Mouse (Mus musculus) gastrocnemius, adult 2 months (tissue): ENCODE measurements at regions not wholly inside any gene's neighbourhood (a gene's known extent, or its start where the extent isn't known, plus 50 kb on each side); places are given as distances from the start of the nearest gene placed in this dataset.

Source experiments
- DNase-seq: peaks from one replicate; pipeline ENCODE4 v3.0.0; 2022
- H3K27ac ChIP-seq: fragments of 200-600 bp; 2 replicates; pipeline ENCODE4 v1.8.1; 2022; ENCODE audit warnings: mild to moderate bottlenecking
- H3K4me3 ChIP-seq: fragments of 200-600 bp; 2 replicates; pipeline ENCODE4 v1.8.1; 2022; ENCODE audit warnings: mild to moderate bottlenecking, moderate library complexity
- CTCF ChIP-seq: fragments of 200-600 bp; IDR thresholded peaks from 2 replicates; pipeline ENCODE4 v1.8.1; 2022; ENCODE audit warnings: antibody characterized with exemption, mild to moderate bottlenecking, moderate library complexity
- intact Hi-C: fragments of 180-260 bp; cut with DNase I; formaldehyde crosslinking; loops from one replicate; pipeline ENCODE4 v1.15.1; 2025

DNA sequence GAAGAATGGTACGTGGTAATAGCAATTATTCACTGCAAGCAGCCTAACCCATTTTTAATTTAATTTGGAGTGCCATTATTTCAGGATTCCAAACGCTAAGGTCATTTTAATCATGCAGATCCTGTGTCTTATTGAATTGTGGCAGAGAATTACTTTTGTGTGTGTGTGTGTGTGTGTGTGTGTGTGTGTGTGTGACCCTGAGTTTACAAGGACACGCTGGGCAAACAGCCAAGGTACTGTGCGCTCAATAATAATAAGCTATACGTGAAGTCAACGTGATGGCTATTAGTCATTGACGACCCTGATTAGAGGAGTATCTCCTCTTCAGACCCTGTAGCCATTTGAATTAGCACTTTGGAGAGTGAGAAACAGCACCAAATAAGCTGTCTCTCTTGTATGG lies 144.1 kb downstream of the Klf7 start:
- intact Hi-C loops: no loop called here
- TF ChIP-seq CTCF: no peak
- Histone ChIP-seq H3K4me3 (no peak overlapping the region), H3K27ac (no peak overlapping the region)
- no peak for DNase-seq

DNA sequence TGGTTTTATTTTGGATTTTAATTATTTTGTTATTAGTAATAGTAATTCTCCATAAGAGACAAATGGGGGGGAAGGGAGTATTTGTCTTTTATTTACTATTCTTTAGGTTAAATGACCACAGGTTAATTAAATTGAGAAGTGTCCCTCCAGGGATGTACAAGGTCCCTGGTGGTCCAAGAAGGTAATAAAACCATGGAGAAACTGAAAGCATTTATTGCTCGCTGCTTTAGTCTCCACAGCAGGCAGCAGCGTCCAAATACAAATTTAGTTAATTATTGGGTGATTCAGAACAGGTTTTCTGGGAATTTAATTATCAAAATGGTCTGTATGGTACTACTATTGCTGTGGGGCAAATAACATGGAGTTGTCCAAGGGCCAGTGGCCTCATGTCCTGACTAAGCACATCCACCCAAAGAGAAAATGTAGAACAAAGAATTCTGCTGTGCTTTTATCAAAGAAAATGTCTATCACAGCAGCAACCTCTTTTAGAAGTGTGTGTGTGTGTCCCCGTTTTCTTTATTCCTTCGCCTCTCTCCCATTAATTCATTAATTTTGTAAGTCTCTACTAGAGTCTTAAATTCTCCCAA lies 144.7 kb downstream of the Klf7 start:
- TF ChIP-seq CTCF: no peak
- DNase-seq: no peak
- Histone ChIP-seq H3K27ac (no peak overlapping the region), H3K4me3 (no peak overlapping the region)
- intact Hi-C loops: no loop called here

GRCm38 (mm10) chr1:63976862-63977261 lies 145.2 kb downstream of the Klf7 start:
- no peak for TF ChIP-seq CTCF
- Histone ChIP-seq H3K27ac (no peak overlapping the region), H3K4me3 (no peak overlapping the region)
- intact Hi-C loops: no loop called here
- DNase-seq: no peak

GRCm38 (mm10) chr1:63967849-63968248 lies 154.2 kb downstream of the Klf7 start:
- intact Hi-C loops: no loop called here
- H3K27ac ChIP-seq: no peak overlapping the region
- no peak for TF ChIP-seq CTCF
- no peak overlapping the region for H3K4me3 ChIP-seq
- DNase-seq: no peak

DNA sequence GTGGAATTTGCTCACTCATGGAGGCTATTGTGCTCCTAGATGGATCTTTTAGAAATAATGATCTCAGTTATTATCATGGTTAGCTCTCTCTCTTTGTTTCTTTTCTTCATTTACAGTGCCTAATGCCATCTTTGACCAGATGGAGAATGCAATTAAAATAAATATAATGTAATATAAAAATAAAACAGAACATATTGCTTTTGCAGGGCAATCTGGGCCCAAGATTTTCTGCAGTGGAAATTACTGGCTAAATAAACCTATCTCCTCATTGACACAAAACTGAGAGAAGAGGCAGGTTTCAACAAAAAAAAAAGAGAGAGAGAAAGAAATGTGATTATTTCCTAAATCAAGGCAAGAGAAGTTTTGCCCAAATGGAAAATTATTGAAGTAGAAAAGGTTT lies 156.6 kb downstream of the Klf7 start:
- intact Hi-C loops: no loop called here
- no peak overlapping the region for H3K27ac ChIP-seq
- no peak for DNase-seq
- H3K4me3 ChIP-seq: no peak overlapping the region
- no peak for TF ChIP-seq CTCF

GRCm38 (mm10) chr1:63964519-63964918 lies 157.6 kb downstream of the Klf7 start:
- Histone ChIP-seq H3K4me3 (no peak overlapping the region), H3K27ac (peak overlapping the region; percentile 5; the same call in 1 of the 2 replicates)
- DNase-seq: no peak
- intact Hi-C loops: no loop called here
- no peak for TF ChIP-seq CTCF

DNA sequence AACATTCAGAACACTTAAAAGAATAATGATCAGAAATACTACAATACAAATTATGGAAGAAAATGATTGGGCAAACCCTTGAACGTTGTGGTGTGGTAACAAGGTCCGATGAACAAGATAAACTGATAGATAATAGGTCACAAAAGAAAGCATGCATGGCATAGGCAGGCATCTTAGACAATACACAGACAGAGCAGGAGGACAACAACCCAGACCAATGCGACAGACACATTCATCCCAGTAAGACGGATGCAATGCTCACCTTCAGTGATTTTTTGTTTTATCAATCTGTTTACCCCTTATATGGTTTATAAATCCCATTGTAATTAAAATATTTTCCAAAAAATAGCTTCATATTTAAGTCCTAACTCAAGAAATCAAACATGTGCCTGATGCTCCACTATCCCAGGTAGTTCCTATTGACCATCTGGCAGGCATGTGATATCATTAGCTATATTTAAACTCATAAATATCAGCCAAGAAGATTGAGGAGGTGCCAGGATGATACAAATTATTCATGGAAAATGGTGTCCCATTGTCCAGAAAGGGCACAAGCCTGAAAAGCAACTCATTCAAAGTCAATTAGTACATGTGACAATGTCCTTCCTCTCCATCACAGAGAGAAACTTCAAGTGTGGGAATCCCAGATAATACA lies 166.3 kb downstream of the Klf7 start:
- no peak overlapping the region for H3K4me3 ChIP-seq
- no peak for TF ChIP-seq CTCF
- intact Hi-C loops: loop anchor here (10.0 kb wide), 1 partner anchor 349 kb away; no protein-coding TSS in a partner anchor
- no peak overlapping the region for H3K27ac ChIP-seq
- DNase-seq: no peak

DNA sequence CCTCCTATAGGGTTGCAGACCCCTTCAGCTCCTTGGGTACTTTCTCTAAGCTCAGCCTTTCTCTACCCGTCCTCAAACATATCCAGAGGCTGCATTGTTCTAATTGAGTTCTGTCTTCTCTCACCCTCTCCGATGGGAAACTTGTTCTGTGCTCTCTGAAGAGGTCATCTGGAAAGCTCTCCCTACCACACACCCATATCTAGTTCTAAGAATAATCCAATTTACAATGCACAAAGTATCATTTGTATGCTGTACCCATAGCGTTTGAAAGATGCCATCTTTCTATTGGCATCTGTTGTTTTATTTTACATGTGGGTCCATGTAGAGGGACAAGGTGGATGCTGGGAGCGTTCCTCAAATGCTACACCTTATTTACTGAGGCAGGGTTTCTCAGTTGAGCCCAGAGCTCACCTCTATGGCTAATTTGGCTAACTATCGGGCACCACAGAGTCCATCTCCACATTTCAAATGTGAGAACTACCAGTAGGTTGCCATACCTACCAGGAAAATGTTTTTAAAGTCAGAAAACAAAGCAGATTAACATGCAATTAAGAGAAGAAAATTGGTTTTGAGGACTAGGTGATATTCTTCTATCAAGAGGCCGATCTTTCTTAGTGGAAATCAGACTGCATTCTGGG lies 167.1 kb downstream of the Klf7 start:
- no peak for TF ChIP-seq CTCF
- Histone ChIP-seq H3K4me3 (no peak overlapping the region), H3K27ac (no peak overlapping the region)
- intact Hi-C loops: loop anchor here (5.0 to 10.0 kb wide), 3 partner anchors 167 to 350 kb away; partner anchors contain the start of gene Klf7
- DNase-seq: no peak

DNA sequence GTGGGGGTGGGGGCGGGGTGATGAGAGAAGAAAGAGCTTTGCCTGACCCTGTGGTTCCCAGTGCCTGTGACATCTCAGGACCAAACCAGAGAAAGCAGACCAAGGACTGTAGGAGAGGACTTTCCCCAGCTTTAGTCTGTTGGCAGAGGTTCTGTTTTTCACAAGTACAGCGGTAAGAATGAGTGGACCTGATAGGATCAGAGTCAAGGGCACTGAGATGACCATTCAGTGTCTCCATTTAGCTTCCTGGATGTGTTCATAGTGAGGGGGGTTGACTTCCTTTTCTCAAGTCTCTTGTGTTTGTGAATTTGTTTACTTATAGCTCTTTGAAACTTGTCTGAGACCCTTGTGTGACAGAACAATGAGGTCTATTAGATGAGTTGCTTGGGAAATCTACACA lies 167.9 kb downstream of the Klf7 start:
- intact Hi-C loops: loop anchor here (5.0 to 10.0 kb wide), 3 partner anchors 168 to 351 kb away; partner anchors contain the start of gene Klf7
- TF ChIP-seq CTCF: no peak
- DNase-seq: no peak
- Histone ChIP-seq H3K27ac (peak overlapping the region; percentile 60), H3K4me3 (no peak overlapping the region)

GRCm38 (mm10) chr1:63953229-63953883 lies 168.7 kb downstream of the Klf7 start:
- intact Hi-C loops: loop anchor here (1.0 to 10.0 kb wide), 4 partner anchors 169 to 495 kb away; partner anchors contain the start of gene Klf7
- Histone ChIP-seq H3K4me3 (peak overlapping the region; percentile 57), H3K27ac (peak overlapping the region; percentile 60)
- TF ChIP-seq CTCF: peak; percentile 84
- peak; percentile 61 for DNase-seq

GRCm38 (mm10) chr1:63951663-63952062 lies 170.4 kb downstream of the Klf7 start:
- intact Hi-C loops: loop anchor here (5.0 to 10.0 kb wide), 3 partner anchors 171 to 353 kb away; partner anchors contain the start of gene Klf7
- no peak for TF ChIP-seq CTCF
- no peak overlapping the region for H3K27ac ChIP-seq
- no peak for DNase-seq
- no peak overlapping the region for H3K4me3 ChIP-seq

GRCm38 (mm10) chr1:63947278-63947677 lies 174.8 kb downstream of the Klf7 start:
- no peak overlapping the region for H3K27ac ChIP-seq
- TF ChIP-seq CTCF: no peak
- DNase-seq: no peak
- intact Hi-C loops: no loop called here
- no peak overlapping the region for H3K4me3 ChIP-seq

DNA sequence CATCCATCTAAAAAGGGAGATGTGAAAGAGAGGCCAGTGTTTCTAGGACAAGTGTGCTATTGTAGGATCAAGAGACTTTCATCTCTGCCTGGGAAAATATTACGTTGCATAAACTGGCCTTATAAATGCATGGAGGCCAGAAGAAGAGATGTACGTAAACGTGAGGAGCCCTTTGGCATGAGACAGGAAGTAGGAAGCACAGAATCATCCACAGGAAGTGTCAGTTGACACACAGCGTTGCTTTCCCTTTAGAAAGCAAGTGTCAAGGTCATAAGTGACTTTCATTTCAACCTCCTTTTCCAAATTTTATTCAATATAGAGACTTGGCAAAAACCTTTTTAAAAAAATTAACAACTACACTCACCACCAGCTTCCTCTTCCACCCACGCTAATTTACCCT lies 175.2 kb downstream of the Klf7 start:
- TF ChIP-seq CTCF: no peak
- Histone ChIP-seq H3K4me3 (no peak overlapping the region), H3K27ac (no peak overlapping the region)
- intact Hi-C loops: no loop called here
- no peak for DNase-seq
